Mouse (Mus musculus) small intestine, adult 2 months (tissue): ENCODE measurements around the gene Slc5a5.

Source experiments
- CTCF ChIP-seq: fragments of 200-500 bp; IDR thresholded peaks from 2 replicates; pipeline ENCODE4 v1.5.1; 2012; ENCODE audit warnings: low read depth, mild to moderate bottlenecking, control low read depth, inconsistent platforms, low read length, moderate library complexity, mixed read lengths; ENCODE audit not compliant: insufficient replicate concordance, insufficient read length; ENCODE audit errors: extremely low read depth
- POLR2A ChIP-seq: fragments of 200-500 bp; IDR thresholded peaks from 2 replicates; pipeline ENCODE4 v1.6.1; 2012; ENCODE audit warnings: low read depth, mild to moderate bottlenecking, control low read depth, inconsistent platforms, low read length, moderate library complexity

DNA sequence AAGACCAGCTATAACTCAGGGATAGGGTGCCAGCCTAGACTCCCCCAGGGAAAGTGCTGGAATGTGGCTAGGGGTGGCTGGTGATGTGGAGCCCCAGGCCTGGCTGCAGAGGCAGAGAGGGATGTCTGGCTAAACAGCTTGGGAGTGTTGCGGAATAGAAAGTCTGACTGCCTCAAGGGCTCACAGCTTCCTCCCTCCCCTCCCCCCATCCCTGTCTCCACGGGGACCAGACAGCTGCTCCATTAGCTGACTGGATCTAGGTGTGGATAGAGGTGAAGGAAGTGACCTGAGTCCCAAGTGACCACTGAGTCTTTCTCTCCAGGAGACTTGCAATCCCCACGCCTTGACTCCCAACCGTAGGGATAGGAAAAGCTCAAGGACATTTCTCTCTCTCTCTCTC is 10.6 kb upstream of the Slc5a5 start:
- no peak for TF ChIP-seq CTCF
- no peak for TF ChIP-seq POLR2A
